Mouse (Mus musculus) left cerebral cortex, adult 11 months (tissue): Measurements from ENCODE around the gene Btbd35f19.
"Not testable (repeated sequence)": the region's sequence is repeated elsewhere in the genome, so short reads cannot be mapped to it uniquely, and the experiment has no call there.

ENCODE experiments used
- DNase-seq: peaks from one replicate; pipeline ENCODE4 v3.0.0; 2022; ENCODE audit warnings: low spot score

Btbd35f19 gene

DNA sequence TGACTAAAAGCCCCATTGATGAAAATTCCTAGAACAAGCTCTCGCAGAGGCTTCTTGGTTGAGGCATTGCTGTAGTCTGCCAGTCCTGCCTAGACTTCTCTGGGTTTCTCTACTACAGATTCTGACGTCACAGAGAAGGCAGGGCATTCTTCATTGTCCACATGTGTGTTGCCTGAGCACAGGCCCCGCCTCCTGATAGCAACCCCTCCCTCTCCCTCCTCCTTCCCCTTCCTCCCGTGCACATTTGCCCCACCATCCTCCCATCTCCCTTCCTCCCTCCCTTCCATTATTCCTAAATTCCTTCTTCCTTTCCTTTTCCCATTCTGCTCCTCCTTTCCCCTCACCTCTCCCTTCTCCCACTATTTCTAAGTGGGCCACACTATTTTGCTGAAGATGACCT lies at the start of gene Btbd35f19:
TSS of gene Btbd35f19 (minus strand) at position 101 of the 400 bp plus-strand sequence.
- DNase-seq: not testable (repeated sequence)

DNA sequence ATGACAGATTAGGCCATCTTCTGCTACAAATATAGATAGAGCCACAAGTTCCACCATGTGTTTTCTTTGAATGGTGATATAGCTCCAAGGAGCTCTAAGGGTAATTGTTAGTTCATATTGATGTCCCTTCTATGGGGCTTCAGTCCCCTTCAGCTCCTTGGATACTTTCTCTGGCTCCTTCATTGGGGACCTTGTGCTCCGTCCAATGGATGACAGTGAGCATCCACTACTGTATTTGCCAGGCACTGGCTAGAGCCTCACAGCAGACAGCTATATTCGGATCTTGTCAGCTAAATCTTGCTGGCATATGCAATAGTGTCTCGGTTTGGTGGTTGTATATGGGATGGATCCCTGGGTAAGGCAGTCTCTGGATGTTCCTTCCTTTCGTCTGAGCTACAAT lies 41.8 kb downstream of the Btbd35f19 start:
- not testable (repeated sequence) for DNase-seq

DNA sequence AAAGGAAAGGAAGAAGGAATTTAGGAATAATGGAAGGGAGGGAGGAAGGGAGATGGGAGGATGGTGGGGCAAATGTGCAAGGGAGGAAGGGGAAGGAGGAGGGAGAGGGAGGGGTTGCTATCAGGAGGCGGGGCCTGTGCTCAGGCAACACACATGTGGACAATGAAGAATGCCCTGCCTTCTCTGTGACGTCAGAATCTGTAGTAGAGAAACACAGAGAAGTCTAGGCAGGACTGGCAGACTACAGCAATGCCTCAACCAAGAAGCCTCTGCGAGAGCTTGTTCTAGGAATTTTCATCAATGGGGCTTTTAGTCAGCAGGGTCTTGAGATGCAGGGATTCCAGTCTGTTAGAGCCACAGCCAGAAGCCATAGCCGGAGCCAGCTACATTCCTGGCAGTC lies 47.6 kb downstream of the Btbd35f19 start, which contains the start of gene Btbd35f26:
TSS of gene Btbd35f26 (plus strand) at position 301 of the 400 bp plus-strand sequence.
- DNase-seq: not testable (repeated sequence)
